Mouse (Mus musculus) stomach, embryonic 16.5 days (tissue): ENCODE measurements around the gene Esp22. TPM values are rescaled to one million over a fixed set of nuclear protein-coding genes. Genes with fewer than 3 reads are reported as not detected.
"Not testable (repeated sequence)": the region's sequence is repeated elsewhere in the genome, so short reads cannot be mapped to it uniquely, and the experiment has no call there.

Experiments used
- ATAC-seq: fragments of 200-750 bp; cut with Nextera tagmentation; 2 replicates; pipeline ENCODE4 v1.8.0; 2017; ENCODE audit warnings: moderate number of reproducible peaks, moderate TSS enrichment; ENCODE audit not compliant: insufficient read depth, low FRiP score
- H3K27ac ChIP-seq: fragments of 300-500 bp; sonication (generic); 2 replicates; pipeline ENCODE4 v1.5.1; 2014; ENCODE audit warnings: low read length
- H3K27me3 ChIP-seq: fragments of 300-500 bp; sonication (generic); 2 replicates; pipeline ENCODE4 v1.6.1; 2014; ENCODE audit warnings: low read length, control low read depth, mixed read lengths; ENCODE audit not compliant: control insufficient read depth, insufficient read depth
- H3K36me3 ChIP-seq: fragments of 300-500 bp; sonication (generic); 2 replicates; pipeline ENCODE4 v1.6.1; 2014; ENCODE audit warnings: low read length; ENCODE audit not compliant: control insufficient read depth, insufficient read depth
- H3K4me1 ChIP-seq: fragments of 300-500 bp; sonication (generic); 2 replicates; pipeline ENCODE4 v1.6.1; 2014; ENCODE audit warnings: low read length, control low read depth, mixed read lengths; ENCODE audit not compliant: control insufficient read depth, insufficient read depth
- H3K4me2 ChIP-seq: fragments of 300-500 bp; sonication (generic); 2 replicates; pipeline ENCODE4 v1.6.1; 2014; ENCODE audit warnings: low read depth, low read length, mixed read lengths
- H3K4me3 ChIP-seq: fragments of 300-500 bp; sonication (generic); replicated peaks from 2 replicates; pipeline ENCODE4 v1.5.1; 2014; ENCODE audit warnings: mild to moderate bottlenecking, low read length
- H3K9ac ChIP-seq: fragments of 300-500 bp; sonication (generic); 2 replicates; pipeline ENCODE4 v1.6.1; 2014; ENCODE audit warnings: low read length
- H3K9me3 ChIP-seq: fragments of 300-500 bp; sonication (generic); replicated peaks from 2 replicates; pipeline ENCODE4 v1.6.1; 2016; ENCODE audit warnings: low read length, control low read depth; ENCODE audit not compliant: control insufficient read depth
- WGBS: fragments of 180-500 bp; shearing (Covaris S2); extraction: QIAGEN DNeasy Blood & Tissue Kit; methylation state at CpG from one replicate; pipeline ENCODE4 v1.1.7; 2014; 5-methylcytosine and 5-hydroxymethylcytosine counted together
- polyA plus RNA-seq: library from polyadenylated mRNA; unstranded; fragments of >200 nt; fragmentation: Nextera tagmentation; extraction: Ambion mirVana; gene quantifications from 2 replicates; pipeline ENCODE4 v1.2.1, GENCODE M21; 2015

The Esp22 gene
- not detected in 2 replicates for polyA plus RNA-seq

- WGBS = 83% methylated on average over 1 of the region's 1 CpGs
Measured at GRCm38 (mm10) chr17:39095034-39095433, at the start of gene Esp22. Gene Esp22 (plus strand): TSS chr17:39095334.

GRCm38 (mm10) chr17:39063641-39064040, 31.5 kb upstream of the Esp22 start:
- Histone ChIP-seq H3K27me3 (no peaks in the 10 kb centered on the region), H3K4me2 (no peak overlapping the region), H3K4me1 (no peaks in the 10 kb centered on the region), H3K9me3 (0 out of 2 replicates have a peak, but pooled peaks cover 3% of the 10 kb centered on the region), H3K9ac (no peak overlapping the region), H3K36me3 (no peaks in the 10 kb centered on the region), H3K27ac (no peak overlapping the region), H3K4me3 (no peak overlapping the region)
- no peak for ATAC-seq

More at GRCm38 (mm10) chr17:39095034-39095433, at the start of gene Esp22:
- ATAC-seq = no peak
- H3K4me1 ChIP-seq = no peaks in the 10 kb centered on the region
- H3K9me3 ChIP-seq = peaks cover 8% of the 10 kb centered on the region; the same call in 1 of the 2 replicates
- no peak within 1 kb of the TSS for H3K4me2 ChIP-seq
- no peaks in the 10 kb centered on the region for H3K27me3 ChIP-seq
- no peak within 1 kb of the TSS for H3K4me3 ChIP-seq
- H3K9ac ChIP-seq = no peak within 1 kb of the TSS
- H3K27ac ChIP-seq = no peak within 1 kb of the TSS
- H3K36me3 ChIP-seq = no peaks in the 10 kb centered on the region

- Histone ChIP-seq H3K4me2 (no peak within 1 kb of the TSS), H3K4me1 (no peaks in the 10 kb centered on the region), H3K9ac (no peak within 1 kb of the TSS), H3K27me3 (no peaks in the 10 kb centered on the region), H3K4me3 (no peak within 1 kb of the TSS), H3K36me3 (no peaks in the 10 kb centered on the region), H3K9me3 (no peaks in the 10 kb centered on the region), H3K27ac (no peak within 1 kb of the TSS)
- 37% methylated on average over 1 of the region's 1 CpGs for WGBS
- no peak for ATAC-seq
Measured at GRCm38 (mm10) chr17:39076937-39077336, 18.2 kb upstream of the Esp22 start, which contains the start of gene Esp23. Gene Esp23 (minus strand): TSS chr17:39077037.

GRCm38 (mm10) chr17:39107126-39107525, 12.0 kb downstream of the Esp22 start:
- not testable (repeated sequence) for H3K4me2 ChIP-seq, H3K4me3 ChIP-seq, ATAC-seq, H3K27ac ChIP-seq, H3K36me3 ChIP-seq, H3K4me1 ChIP-seq, H3K9ac ChIP-seq, H3K9me3 ChIP-seq, H3K27me3 ChIP-seq
- 74% methylated on average over 11 of the region's 11 CpGs for WGBS

- not testable (repeated sequence) for H3K27ac ChIP-seq, H3K9ac ChIP-seq, H3K27me3 ChIP-seq, H3K4me1 ChIP-seq, H3K9me3 ChIP-seq, H3K4me3 ChIP-seq, H3K4me2 ChIP-seq, H3K36me3 ChIP-seq, ATAC-seq
- 63% methylated on average over 12 of the region's 12 CpGs for WGBS
Measured at GRCm38 (mm10) chr17:39129156-39129555, 34.0 kb downstream of the Esp22 start.

Other genes with a start within 250 kb of the Esp22 start
- not detected in 2 replicates for gene Esp24, start 58.6 kb upstream of the Esp22 start, polyA plus RNA-seq
- not detected in 2 replicates for gene Gm21903, start 52.0 kb upstream of the Esp22 start, polyA plus RNA-seq
- gene Esp23, start 18.3 kb upstream of the Esp22 start, polyA plus RNA-seq = not detected in 2 replicates